Mouse (Mus musculus) midbrain, embryonic 11.5 days (tissue): ENCODE data around the gene Rnf227. TPM values are rescaled to one million over a fixed set of nuclear protein-coding genes. Genes with fewer than 3 reads are reported as not detected.
"Not testable (repeated sequence)": the region's sequence is repeated elsewhere in the genome, so short reads cannot be mapped to it uniquely, and the experiment has no call there.

Experiments used
- ATAC-seq: fragments of 200-750 bp; cut with Nextera tagmentation; 2 replicates; pipeline ENCODE4 v1.8.0; 2017; ENCODE audit warnings: moderate TSS enrichment, moderate library complexity; ENCODE audit not compliant: low FRiP score
- DNase-seq: peaks from one replicate; pipeline ENCODE4 v3.0.0; 2015; ENCODE audit warnings: low spot score; ENCODE audit errors: missing footprints
- H3K27ac ChIP-seq: fragments of 300-500 bp; sonication (generic); 2 replicates; pipeline ENCODE4 v1.5.1; 2014; ENCODE audit warnings: low read depth, low read length
- H3K27me3 ChIP-seq: fragments of 300-500 bp; sonication (generic); 2 replicates; pipeline ENCODE4 v1.6.1; 2014; ENCODE audit warnings: mild to moderate bottlenecking, low read length, moderate library complexity, mixed read lengths; ENCODE audit not compliant: control insufficient read depth, insufficient read depth
- H3K36me3 ChIP-seq: fragments of 300-500 bp; sonication (generic); 2 replicates; pipeline ENCODE4 v1.6.1; 2014; ENCODE audit warnings: mild to moderate bottlenecking, low read length, moderate library complexity, mixed read lengths; ENCODE audit not compliant: control insufficient read depth, insufficient read depth
- H3K4me1 ChIP-seq: fragments of 300-500 bp; sonication (generic); 2 replicates; pipeline ENCODE4 v1.6.1; 2014; ENCODE audit warnings: low read length; ENCODE audit not compliant: control insufficient read depth, insufficient read depth
- H3K4me2 ChIP-seq: fragments of 300-500 bp; sonication (generic); 2 replicates; pipeline ENCODE4 v1.6.1; 2014; ENCODE audit warnings: mild to moderate bottlenecking, moderate library complexity
- H3K4me3 ChIP-seq: fragments of 300-500 bp; sonication (generic); 2 replicates; pipeline ENCODE4 v1.5.1; 2014; ENCODE audit warnings: low read depth, low read length
- H3K9ac ChIP-seq: fragments of 300-500 bp; sonication (generic); 2 replicates; pipeline ENCODE4 v1.6.1; 2014; ENCODE audit warnings: low read length
- H3K9me3 ChIP-seq: fragments of 300-500 bp; sonication (generic); 2 replicates; pipeline ENCODE4 v1.6.1; 2016; ENCODE audit warnings: low read length; ENCODE audit not compliant: control insufficient read depth
- WGBS: fragments of 180-500 bp; shearing (Covaris S2); extraction: QIAGEN DNeasy Blood & Tissue Kit; methylation state at CpG from one replicate; pipeline ENCODE4 v1.1.7; 2014; 5-methylcytosine and 5-hydroxymethylcytosine counted together
- polyA plus RNA-seq: library from polyadenylated mRNA; unstranded; fragments of >200 nt; fragmentation: Nextera tagmentation; extraction: Ambion mirVana; gene quantifications from 2 replicates; pipeline ENCODE4 v1.2.1, GENCODE M21; 2014

The Rnf227 gene
- polyA plus RNA-seq, 1 experiment from 2014 or later = 29.6 TPM

GRCm38 (mm10) chr11:69316361-69316760 lies 23.9 kb upstream of the Rnf227 start:
- 98% methylated on average over 6 of the region's 6 CpGs for WGBS
- Histone ChIP-seq H3K36me3 (peaks cover 8% of the 10 kb centered on the region), H3K4me3 (no peak overlapping the region), H3K9me3 (no peaks in the 10 kb centered on the region), H3K27me3 (no peaks in the 10 kb centered on the region), H3K27ac (no peak overlapping the region), H3K4me2 (no peak overlapping the region), H3K9ac (no peak overlapping the region), H3K4me1 (no peaks in the 10 kb centered on the region)
- DNase-seq (no peak), ATAC-seq (no peak)

- not testable (repeated sequence) for H3K9ac ChIP-seq, ATAC-seq, H3K27me3 ChIP-seq, H3K36me3 ChIP-seq, H3K9me3 ChIP-seq, H3K4me2 ChIP-seq, H3K4me3 ChIP-seq, H3K27ac ChIP-seq
- WGBS = 90% methylated on average over 3 of the region's 3 CpGs
- H3K4me1 ChIP-seq = peaks cover 13% of the 10 kb centered on the region
- DNase-seq = peak; percentile 66
Measured at GRCm38 (mm10) chr11:69318000-69318399, 22.3 kb upstream of the Rnf227 start.

GRCm38 (mm10) chr11:69321580-69321979 lies 18.7 kb upstream of the Rnf227 start:
- DNase-seq (no peak), ATAC-seq (no peak)
- peaks cover 25% of the 10 kb centered on the region for H3K4me1 ChIP-seq
- H3K4me3 ChIP-seq = no peak overlapping the region
- H3K9ac ChIP-seq = no peak overlapping the region
- H3K36me3 ChIP-seq = peaks cover 5% of the 10 kb centered on the region
- no peaks in the 10 kb centered on the region for H3K9me3 ChIP-seq
- 0 out of 2 replicates have a peak overlapping the region, but pooled peaks have one; percentile 9 for H3K4me2 ChIP-seq
- 95% methylated on average over 6 of the region's 6 CpGs for WGBS
- peaks cover 2% of the 10 kb centered on the region for H3K27me3 ChIP-seq
- H3K27ac ChIP-seq = no peak overlapping the region

GRCm38 (mm10) chr11:69322010-69322409 lies 18.3 kb upstream of the Rnf227 start:
- Histone ChIP-seq H3K4me3 (0 out of 2 replicates have a peak overlapping the region, but pooled peaks have one; percentile 9), H3K9me3 (no peaks in the 10 kb centered on the region), H3K9ac (peak overlapping the region; percentile 94), H3K27me3 (peaks cover 7% of the 10 kb centered on the region), H3K27ac (peak overlapping the region; percentile 6; the same call in 1 of the 2 replicates), H3K36me3 (peaks cover 5% of the 10 kb centered on the region), H3K4me1 (peaks cover 28% of the 10 kb centered on the region), H3K4me2 (peak overlapping the region; percentile 77)
- DNase-seq = no peak
- no peak for ATAC-seq
- WGBS = 78% methylated on average over 6 of the region's 6 CpGs

GRCm38 (mm10) chr11:69322693-69323471 lies 17.4 kb upstream of the Rnf227 start:
- H3K9me3 ChIP-seq = no peaks in the 10 kb centered on the region
- 30% methylated on average over 18 of the region's 18 CpGs for WGBS
- H3K27me3 ChIP-seq = peaks cover 15% of the 10 kb centered on the region
- H3K36me3 ChIP-seq = peaks cover 3% of the 10 kb centered on the region
- peak overlapping the region; percentile 62 for H3K4me3 ChIP-seq
- H3K4me2 ChIP-seq = peak overlapping the region; percentile 77
- DNase-seq (peak; percentile 93), ATAC-seq (no peak)
- H3K4me1 ChIP-seq = peaks cover 30% of the 10 kb centered on the region
- H3K9ac ChIP-seq = peak overlapping the region; percentile 94
- H3K27ac ChIP-seq = peak overlapping the region; percentile 78

- peak; percentile 98 for DNase-seq
- Histone ChIP-seq H3K4me3 (peak within 1 kb of the TSS; percentile 62), H3K9me3 (no peaks in the 10 kb centered on the region), H3K27ac (peak within 1 kb of the TSS; percentile 78), H3K4me1 (peaks cover 30% of the 10 kb centered on the region), H3K9ac (peak within 1 kb of the TSS; percentile 94), H3K27me3 (peaks cover 16% of the 10 kb centered on the region), H3K36me3 (peaks cover 2% of the 10 kb centered on the region), H3K4me2 (peak within 1 kb of the TSS; percentile 83)
- under 1% methylated on average over 30 of the region's 30 CpGs for WGBS
- peak; percentile 94 for ATAC-seq
Measured at GRCm38 (mm10) chr11:69323667-69324111, 16.6 kb upstream of the Rnf227 start, which contains the start of the genes Cntrob and Trappc1. Gene Cntrob (minus strand): TSS chr11:69323775. Gene Trappc1 (plus strand): TSS chr11:69323980.

- H3K36me3 ChIP-seq = no peaks in the 10 kb centered on the region
- no peak overlapping the region; the same call in 1 of the 2 replicates for H3K4me2 ChIP-seq
- peak; percentile 37 for DNase-seq
- no peak overlapping the region for H3K9ac ChIP-seq
- H3K27ac ChIP-seq = no peak overlapping the region
- H3K4me3 ChIP-seq = 0 out of 2 replicates have a peak overlapping the region, but pooled peaks have one; percentile 9
- ATAC-seq = no peak
- 82% methylated on average over 6 of the region's 6 CpGs for WGBS
- H3K4me1 ChIP-seq = peaks cover 30% of the 10 kb centered on the region
- H3K27me3 ChIP-seq = peaks cover 16% of the 10 kb centered on the region
- H3K9me3 ChIP-seq = no peaks in the 10 kb centered on the region
Measured at GRCm38 (mm10) chr11:69324749-69325148, 15.5 kb upstream of the Rnf227 start.

GRCm38 (mm10) chr11:69325628-69326407 lies 14.4 kb upstream of the Rnf227 start, which contains the start of gene Kcnab3:
Gene Kcnab3 (plus strand): TSS chr11:69326258.
- 12% methylated on average over 26 of the region's 26 CpGs for WGBS
- peaks cover 16% of the 10 kb centered on the region for H3K27me3 ChIP-seq
- peak; percentile 71 for ATAC-seq

More at GRCm38 (mm10) chr11:69325628-69326407, 14.4 kb upstream of the Rnf227 start, which contains the start of gene Kcnab3:
- Histone ChIP-seq H3K4me1 (peaks cover 30% of the 10 kb centered on the region), H3K4me3 (peak within 1 kb of the TSS; percentile 50), H3K9ac (peak within 1 kb of the TSS; percentile 66), H3K4me2 (peak within 1 kb of the TSS; percentile 91), H3K36me3 (no peaks in the 10 kb centered on the region), H3K27ac (no peak within 1 kb of the TSS), H3K9me3 (no peaks in the 10 kb centered on the region)
- DNase-seq = peak; percentile 98
